Comparison of ENCODE assay signal across 21 mouse cellular contexts in the genomic region with DNA sequence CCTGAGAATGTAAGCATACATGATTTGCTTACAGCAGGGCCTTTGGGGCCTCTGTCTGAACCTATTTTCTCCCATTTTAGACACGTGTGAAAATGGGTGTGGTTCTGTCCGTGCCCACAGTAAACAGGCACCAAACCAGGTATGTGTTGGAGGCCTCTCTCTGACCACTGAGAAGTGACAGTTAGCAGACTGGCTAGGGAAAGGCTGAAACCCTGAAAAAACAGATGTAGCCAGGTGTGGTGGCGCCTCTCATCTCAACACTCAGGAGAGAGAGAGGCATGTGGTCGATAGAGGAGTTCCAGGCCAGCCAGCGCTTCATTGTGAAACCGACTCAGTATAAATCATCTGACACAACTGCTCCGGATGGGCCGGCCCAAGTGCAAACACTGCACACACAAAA. TPM values are rescaled to one million over a fixed set of nuclear protein-coding genes. Genes with fewer than 3 reads are reported as not detected.
"Had no signal": no experiment of that assay in that cellular context is flagged by ENCODE, and none has a peak within 500 bp of the region (broad histone marks: within the 10 kb centered on the region; RNA-seq: fewer than 3 reads in every experiment).

No protein-coding gene starts in this region.

- H3K36me3 ChIP-seq: liver, embryonic 15.5 days; midbrain, embryonic 10.5 days; midbrain, embryonic 12.5 days; neural tube, embryonic 13.5 days; neural tube, embryonic 15.5 days had no signal

- H3K27ac ChIP-seq: liver, embryonic 15.5 days; midbrain, embryonic 10.5 days; midbrain, embryonic 12.5 days; neural tube, embryonic 13.5 days; neural tube, embryonic 15.5 days had no signal

- DNase-seq: lung, adult 18-20 months; lung, embryonic 14.5 days; lung, postnatal 10 days; lung, postnatal 4 days; midbrain, embryonic 14.5 days; retina, postnatal 1 day; right cerebral cortex, adult 18-20 months; right cerebral cortex, postnatal 25 days; right cerebral cortex, postnatal 4 days; spleen, adult 18-20 months; thymus, adult 2 months; thymus, postnatal 25 days; thymus, postnatal 4 days had no signal

- H3K9ac ChIP-seq: liver, embryonic 15.5 days; lung, embryonic 14.5 days; midbrain, embryonic 12.5 days; neural tube, embryonic 13.5 days; neural tube, embryonic 15.5 days had no signal

- H3K9me3 ChIP-seq: liver, embryonic 15.5 days; midbrain, embryonic 10.5 days; midbrain, embryonic 12.5 days; neural tube, embryonic 13.5 days; neural tube, embryonic 15.5 days had no signal

- ATAC-seq: midbrain, embryonic 16.5 days had no signal

- H3K4me3 ChIP-seq: liver, embryonic 15.5 days; midbrain, embryonic 10.5 days; midbrain, embryonic 12.5 days; myocyte; neural tube, embryonic 13.5 days; neural tube, embryonic 15.5 days had no signal

- H3K4me2 ChIP-seq: liver, embryonic 15.5 days; lung, embryonic 14.5 days; midbrain, embryonic 12.5 days; neural tube, embryonic 13.5 days; neural tube, embryonic 15.5 days had no signal

RNA-seq across cellular contexts. Expression of a gene that starts 6.9 kb away (rescaled TPM):
- total RNA-seq: megakaryocyte, adult 5-6 weeks had no signal
